Mouse (Mus musculus) liver, adult 2 months (tissue): Measurements from ENCODE around the gene Best1. TPM values are rescaled to one million over a fixed set of nuclear protein-coding genes. Genes with fewer than 3 reads are reported as not detected.

Experiments used
- DNase-seq: peaks from one replicate; pipeline ENCODE4 v3.0.0-alpha.2; 2011; ENCODE audit warnings: low read depth, low spot score; ENCODE audit errors: extremely low read depth
- H3K27ac ChIP-seq: fragments of 200-500 bp; replicated peaks from 2 replicates; pipeline ENCODE4 v1.5.1; 2012; ENCODE audit warnings: low read depth, mild to moderate bottlenecking, control low read depth, inconsistent platforms, low read length; ENCODE audit not compliant: insufficient read depth
- H3K27me3 ChIP-seq: fragments of 200-500 bp; 2 replicates; pipeline ENCODE4 v1.6.1; 2012; ENCODE audit warnings: mild to moderate bottlenecking, moderate library complexity, low read length, inconsistent platforms; ENCODE audit not compliant: control insufficient read depth, insufficient read depth
- H3K36me3 ChIP-seq: fragments of 200-500 bp; 2 replicates; pipeline ENCODE4 v1.6.1; 2012; ENCODE audit warnings: low read length, inconsistent platforms; ENCODE audit not compliant: control insufficient read depth, insufficient read depth
- H3K4me1 ChIP-seq: fragments of 200-500 bp; 2 replicates; pipeline ENCODE4 v1.6.1; 2011; ENCODE audit warnings: low read length; ENCODE audit not compliant: control insufficient read depth, insufficient read depth
- H3K4me3 ChIP-seq: fragments of 200-500 bp; 2 replicates; pipeline ENCODE4 v1.5.1; 2011; ENCODE audit warnings: low read depth, mild to moderate bottlenecking, control low read depth, low read length, moderate library complexity; ENCODE audit not compliant: insufficient read depth
- H3K79me2 ChIP-seq: fragments of 200-500 bp; 2 replicates; pipeline ENCODE4 v1.6.1; 2012; ENCODE audit warnings: inconsistent platforms, mild to moderate bottlenecking, low read length, moderate library complexity; ENCODE audit not compliant: control insufficient read depth, insufficient read depth
- H3K9ac ChIP-seq: fragments of 200-500 bp; 2 replicates; pipeline ENCODE4 v1.6.1; 2012; ENCODE audit warnings: low read depth, mild to moderate bottlenecking, control low read depth, inconsistent platforms, low read length
- CTCF ChIP-seq: fragments of 200-500 bp; IDR thresholded peaks from 2 replicates; pipeline ENCODE4 v1.5.1; 2011; ENCODE audit warnings: low read depth, low read length, control low read depth
- POLR2A ChIP-seq: fragments of 200-500 bp; IDR thresholded peaks from 2 replicates; pipeline ENCODE4 v1.6.1; 2011; ENCODE audit warnings: low read length, control low read depth; ENCODE audit not compliant: insufficient read depth; ENCODE audit errors: extremely low read depth
- WGBS: fragments of 180-500 bp; shearing (Covaris S2); methylation state at CpG from one replicate; pipeline ENCODE4 v1.1.7; 2018; 5-methylcytosine and 5-hydroxymethylcytosine counted together
- polyA plus RNA-seq: library from polyadenylated mRNA; depleted of rRNA; stranded (reverse); fragments of >200 nt; gene quantifications from 2 replicates; pipeline ENCODE4 v1.2.3, GENCODE M21; 2012
- total RNA-seq: library from RNA; depleted of rRNA; stranded (reverse); fragments of >200 nt; gene quantifications from 2 replicates; pipeline ENCODE4 v1.2.3, GENCODE M21; 2014

Gene Best1
- total and polyA plus RNA-seq, 2 experiments, result 0.05 TPM; not detected in 1

DNA sequence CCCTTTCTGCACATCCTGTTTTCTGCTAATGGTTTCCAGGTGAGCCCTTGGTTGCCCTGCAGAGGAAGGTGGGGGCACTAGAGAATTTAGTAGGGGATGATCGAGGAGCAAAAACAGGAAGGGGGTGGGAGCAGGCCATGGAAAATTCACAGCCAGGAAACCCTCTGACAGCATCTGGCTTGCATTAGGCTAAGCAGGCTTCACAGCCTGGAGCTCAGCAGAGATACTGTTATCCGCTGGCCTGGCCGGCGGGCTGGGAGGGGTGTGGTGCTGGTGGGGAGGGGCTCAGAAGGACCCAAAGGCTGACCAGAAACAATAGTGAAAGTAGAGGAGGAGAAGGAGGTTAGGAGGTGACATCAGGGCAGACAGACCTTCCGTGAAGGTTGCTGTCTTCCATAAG lies 12.5 kb upstream of the Best1 start:
- DNase-seq, result no peak

GRCm38 (mm10) chr19:10013348-10013747 lies 11.9 kb upstream of the Best1 start:
- TF ChIP-seq POLR2A (no peak), CTCF (no peak)
- Histone ChIP-seq H3K36me3 (no peaks in the 10 kb centered on the region), H3K4me3 (no peak overlapping the region), H3K79me2 (no peaks in the 10 kb centered on the region), H3K9ac (no peak overlapping the region), H3K4me1 (peaks cover 2% of the 10 kb centered on the region), H3K27me3 (no peaks in the 10 kb centered on the region), H3K27ac (peak overlapping the region; percentile 6)
- no peak for DNase-seq
- WGBS, result 68% methylated on average over 3 of the region's 3 CpGs

More for the DNA sequence above, 12.5 kb upstream of the Best1 start:
- Histone ChIP-seq H3K27ac (peak overlapping the region; percentile 6; the same call in 1 of the 2 replicates), H3K27me3 (no peaks in the 10 kb centered on the region), H3K4me1 (peaks cover 2% of the 10 kb centered on the region), H3K36me3 (no peaks in the 10 kb centered on the region), H3K79me2 (no peaks in the 10 kb centered on the region), H3K4me3 (no peak overlapping the region), H3K9ac (no peak overlapping the region)
- 72% methylated on average over 5 of the region's 5 CpGs for WGBS
- TF ChIP-seq CTCF (no peak), POLR2A (no peak)

GRCm38 (mm10) chr19:10012827-10013278 lies 11.4 kb upstream of the Best1 start:
- WGBS, result 30% methylated on average over 6 of the region's 6 CpGs
- Histone ChIP-seq H3K4me3 (no peak overlapping the region), H3K79me2 (no peaks in the 10 kb centered on the region), H3K27ac (peak overlapping the region; percentile 7; the same call in 1 of the 2 replicates), H3K9ac (no peak overlapping the region), H3K27me3 (no peaks in the 10 kb centered on the region), H3K36me3 (no peaks in the 10 kb centered on the region), H3K4me1 (peaks cover 2% of the 10 kb centered on the region)
- no peak for DNase-seq
- no peak for TF ChIP-seq POLR2A
- no peak for TF ChIP-seq CTCF

- H3K9ac ChIP-seq, result no peak overlapping the region
- DNase-seq, result no peak
- no peak overlapping the region for H3K27ac ChIP-seq
- H3K4me3 ChIP-seq, result no peak overlapping the region
- no peaks in the 10 kb centered on the region for H3K36me3 ChIP-seq
- no peaks in the 10 kb centered on the region; the same call in 1 of the 2 replicates for H3K4me1 ChIP-seq
- H3K27me3 ChIP-seq, result no peaks in the 10 kb centered on the region
- 80% methylated on average over 1 of the region's 1 CpGs for WGBS
- TF ChIP-seq POLR2A, result no peak
- TF ChIP-seq CTCF, result no peak
- H3K79me2 ChIP-seq, result no peaks in the 10 kb centered on the region
These were observed 10.0 kb upstream of the Best1 start for GRCm38 (mm10) chr19:10011408-10011807.

DNA sequence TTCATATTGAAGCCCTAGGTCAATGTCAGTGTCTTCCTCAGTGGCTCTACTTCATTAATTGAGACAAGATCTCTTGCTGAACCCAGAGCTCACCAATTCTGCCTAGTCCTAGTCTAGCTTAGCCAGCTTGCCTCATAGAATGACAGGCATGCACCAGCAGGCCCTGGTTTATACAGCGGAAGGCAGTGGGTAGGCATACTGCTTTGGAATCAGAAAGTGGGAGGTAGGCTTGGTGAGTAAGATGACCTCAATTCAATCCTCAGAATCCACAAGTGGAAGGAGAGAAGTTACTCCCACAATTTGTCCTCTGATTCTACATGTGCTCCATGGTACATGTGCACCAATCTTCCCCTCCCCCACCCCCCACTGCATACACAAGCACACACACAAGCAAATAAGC lies 2.3 kb upstream of the Best1 start:
- Histone ChIP-seq H3K79me2 (no peaks in the 10 kb centered on the region), H3K4me3 (no peak overlapping the region), H3K27ac (no peak overlapping the region), H3K27me3 (no peaks in the 10 kb centered on the region), H3K36me3 (no peaks in the 10 kb centered on the region), H3K9ac (no peak overlapping the region), H3K4me1 (peaks cover 8% of the 10 kb centered on the region)
- WGBS, result 97% methylated on average over 1 of the region's 1 CpGs
- DNase-seq, result no peak
- TF ChIP-seq POLR2A (no peak), CTCF (no peak)

- no peak overlapping the region for H3K27ac ChIP-seq
- WGBS, result 20% methylated on average over 3 of the region's 3 CpGs
- peak; percentile 63 for DNase-seq
- no peak overlapping the region for H3K9ac ChIP-seq
- no peaks in the 10 kb centered on the region for H3K79me2 ChIP-seq
- no peaks in the 10 kb centered on the region for H3K36me3 ChIP-seq
- H3K4me1 ChIP-seq, result peaks cover 8% of the 10 kb centered on the region
- TF ChIP-seq POLR2A (no peak), CTCF (peak; percentile 76)
- H3K4me3 ChIP-seq, result no peak overlapping the region
- H3K27me3 ChIP-seq, result no peaks in the 10 kb centered on the region
These were observed 1.1 kb downstream of the Best1 start for GRCm38 (mm10) chr19:10000330-10000729.
